In the genomic region with DNA sequence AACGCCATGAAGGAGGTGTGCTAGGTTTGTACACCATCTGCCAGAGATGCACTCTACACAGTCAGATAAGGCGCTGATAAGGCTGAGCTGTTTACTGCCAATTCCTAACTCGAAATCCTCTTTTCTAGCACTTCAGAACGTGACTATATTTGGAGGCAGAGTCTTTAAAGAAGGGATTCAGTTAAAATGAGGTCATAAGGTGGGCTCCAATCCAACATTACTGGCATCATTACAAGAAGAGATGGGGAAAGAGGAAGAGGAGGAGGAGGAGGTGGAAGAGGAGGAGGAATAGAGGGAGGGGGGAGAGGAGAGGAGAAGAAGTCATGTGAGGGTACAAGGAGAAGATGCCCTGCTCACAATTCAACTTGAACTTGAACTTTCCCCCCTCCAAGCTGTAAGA, we compare ENCODE assay signal across 20 mouse cellular contexts. TPM values are rescaled to one million over a fixed set of nuclear protein-coding genes. Genes with fewer than 3 reads are reported as not detected.
DNase-seq lines count a peak whose midpoint lies in the region; TF ChIP-seq lines count a peak whose summit lies in the region.
"Had no signal": no experiment of that assay in that cellular context is flagged by ENCODE, and none has a peak within 500 bp of the region (broad histone marks: within the 10 kb centered on the region; RNA-seq: fewer than 3 reads in every experiment).

No protein-coding gene starts in this region.

- no peaks in the 10 kb centered on the region for H3K79me2 ChIP-seq in heart, adult 2 months (replicated peaks; ENCODE audit: control insufficient read depth, insufficient read depth, low read length)

- no peaks in the 10 kb centered on the region for H3K36me3 ChIP-seq in heart, adult 2 months (ENCODE audit: control insufficient read depth, insufficient read depth, low read length)
- H3K36me3 ChIP-seq: embryonic facial prominence, embryonic 10.5 days; forebrain, embryonic 15.5 days; hindbrain, embryonic 10.5 days; intestine, embryonic 15.5 days had no signal

- no peak overlapping the region for H3K4me3 ChIP-seq in gastrocnemius, adult 2 months
- no peak overlapping the region for H3K4me3 ChIP-seq in heart, adult 2 months
- no peak overlapping the region for H3K4me3 ChIP-seq in embryonic fibroblast, embryonic 13.5 days (ENCODE audit: insufficient read depth, low read length)
- H3K4me3 ChIP-seq: embryonic facial prominence, embryonic 10.5 days; erythroblast, embryonic 14.5 days; forebrain, embryonic 15.5 days; hindbrain, embryonic 10.5 days; intestine, embryonic 15.5 days had no signal

- TF ChIP-seq POLR2A in heart, adult 2 months (IDR thresholded peaks at IDR 0.05; ENCODE audit: insufficient read depth, low read depth, low read length) = no peak
- no peak for TF ChIP-seq POLR2A in embryonic fibroblast, embryonic 13.5 days (IDR thresholded peaks at IDR 0.05; ENCODE audit: low read depth, low read length)

- DNase-seq in gastrocnemius, adult 2 months = no peak
- DNase-seq in gastrocnemius, postnatal 14 days = no peak
- peak; percentile 18 for DNase-seq in heart, postnatal 4 days
- no peak for DNase-seq in heart, adult 2 months
- peak; percentile 11 for DNase-seq in lung, postnatal 36 days
- no peak for DNase-seq in lung, adult 18-20 months
- DNase-seq in right cerebral cortex, adult 18-20 months = no peak
- DNase-seq: adrenal gland, adult 8-10 months; adrenal gland, postnatal 36 days; cerebellum, adult 2 months; cerebellum, postnatal 10 days; gastrocnemius, postnatal 25 days had no signal

- TF ChIP-seq EP300 in heart, adult 2 months (IDR thresholded peaks at IDR 0.05; ENCODE audit: insufficient read depth, low read depth, low read length) = no peak

- H3K27ac ChIP-seq in gastrocnemius, adult 2 months = peak overlapping the region; percentile 4; the same call in 1 of the 2 replicates
- no peak overlapping the region for H3K27ac ChIP-seq in heart, adult 2 months
- H3K27ac ChIP-seq in embryonic fibroblast, embryonic 13.5 days (ENCODE audit: insufficient read depth, low read length) = peak overlapping the region; percentile 99
- H3K27ac ChIP-seq: embryonic facial prominence, embryonic 10.5 days; forebrain, embryonic 15.5 days; hindbrain, embryonic 10.5 days; hindbrain, embryonic 14.5 days; intestine, embryonic 15.5 days had no signal

- H3K27me3 ChIP-seq in heart, adult 2 months (ENCODE audit: control insufficient read depth, insufficient read depth, low read length) = no peaks in the 10 kb centered on the region
- H3K27me3 ChIP-seq: CH12.LX; forebrain, embryonic 15.5 days; intestine, embryonic 15.5 days had no signal

- 38% methylated on average over 4 of the region's 4 CpGs for WGBS in heart, adult 2 months

- H3K4me1 ChIP-seq in heart, adult 2 months (ENCODE audit: control insufficient read depth, insufficient read depth, low read length) = no peaks in the 10 kb centered on the region
- peaks cover 14% of the 10 kb centered on the region for H3K4me1 ChIP-seq in embryonic fibroblast, embryonic 13.5 days (ENCODE audit: control insufficient read depth, insufficient read depth, low read length)

- TF ChIP-seq CTCF in gastrocnemius, adult 2 months (IDR thresholded peaks at IDR 0.05) = no peak
- no peak for TF ChIP-seq CTCF in heart, adult 2 months (IDR thresholded peaks at IDR 0.05)
- no peak for TF ChIP-seq CTCF in embryonic fibroblast, embryonic 13.5 days (IDR thresholded peaks at IDR 0.05; ENCODE audit: borderline replicate concordance, insufficient read depth, low read length)

- no peak overlapping the region for H3K9ac ChIP-seq in heart, adult 2 months (ENCODE audit: low read depth, low read length)
- H3K9ac ChIP-seq: forebrain, embryonic 15.5 days; hindbrain, embryonic 14.5 days; intestine, embryonic 15.5 days had no signal

- intact Hi-C loops in gastrocnemius, adult 2 months (cut with DNase I) = loop anchor here (2.0 kb wide), 1 partner anchor 29 kb away; no protein-coding TSS in a partner anchor
- intact Hi-C loops in gastrocnemius, postnatal 14 days (cut with DNase I; ENCODE audit: low total_unique reads) = no loop called here
- intact Hi-C loops in heart, adult 2 months (cut with DNase I) = no loop called here

RNA-seq across cellular contexts. Expression of a gene that starts 14.6 kb away (rescaled TPM):
- total RNA-seq in gastrocnemius, adult 2 months (2021) = 10 to 100 TPM; 74.0 to 94.1 TPM
- 10 to 100 TPM; 47.4 to 65.3 TPM for total RNA-seq in gastrocnemius, postnatal 14 days (2021)
- total RNA-seq in heart, postnatal 4 days (2021) = 10 to 100 TPM; 48.1 to 48.8 TPM
- total RNA-seq in heart, adult 2 months (2021) = 100 to 1,000 TPM; 135 to 152 TPM
- polyA plus RNA-seq in heart, adult 2 months (2012; rRNA removed) = 64.6 and 94.0 TPM in 2 replicates
- 26.8 and 29.9 TPM in 2 replicates for polyA plus RNA-seq in embryonic fibroblast, embryonic 13.5 days (2011; ENCODE audit: insufficient read length, low read depth, missing spikeins)

RNA-seq across cellular contexts. Expression of a gene that starts 36.8 kb away (rescaled TPM):
- total RNA-seq in gastrocnemius, adult 2 months (2021) = 100 to 1,000 TPM in 1 of 2 experiments, 10 to 100 TPM in 1; 40.2 to 137 TPM
- total RNA-seq in gastrocnemius, postnatal 14 days (2021) = 10 to 100 TPM; 15.7 to 39.9 TPM
- total RNA-seq in heart, postnatal 4 days (2021) = 10 to 100 TPM; 24.6 to 27.7 TPM
- total RNA-seq in heart, adult 2 months (2021) = 10 to 100 TPM; 13.9 to 42.4 TPM
- 3.4 and 6.7 TPM in 2 replicates for polyA plus RNA-seq in heart, adult 2 months (2012; rRNA removed)
- 36.2 and 39.9 TPM in 2 replicates for polyA plus RNA-seq in embryonic fibroblast, embryonic 13.5 days (2011; ENCODE audit: insufficient read length, low read depth, missing spikeins)

Comparison
In these comparisons a context has a peak if more than half of its experiments do, and no peak if none do; other contexts are left out.
1. DNase-seq: peak in heart, postnatal 4 days (single experiment) and lung, postnatal 36 days (single experiment); none in gastrocnemius, adult 2 months (single experiment), gastrocnemius, postnatal 14 days (single experiment), heart, adult 2 months (0 of 2), lung, adult 18-20 months (0 of 2) and right cerebral cortex, adult 18-20 months (single experiment).